Mouse (Mus musculus): ENCODE results near the gene Ppm1n. TPM values are rescaled to one million over a fixed set of nuclear protein-coding genes. Genes with fewer than 3 reads are reported as not detected.
A peak's percentile ranks its signal among the peaks of the same experiment; 100 is the strongest.

The Ppm1n gene
- polyA plus RNA-seq, 1 experiment from 2014 or later: 0.14 TPM

DNA sequence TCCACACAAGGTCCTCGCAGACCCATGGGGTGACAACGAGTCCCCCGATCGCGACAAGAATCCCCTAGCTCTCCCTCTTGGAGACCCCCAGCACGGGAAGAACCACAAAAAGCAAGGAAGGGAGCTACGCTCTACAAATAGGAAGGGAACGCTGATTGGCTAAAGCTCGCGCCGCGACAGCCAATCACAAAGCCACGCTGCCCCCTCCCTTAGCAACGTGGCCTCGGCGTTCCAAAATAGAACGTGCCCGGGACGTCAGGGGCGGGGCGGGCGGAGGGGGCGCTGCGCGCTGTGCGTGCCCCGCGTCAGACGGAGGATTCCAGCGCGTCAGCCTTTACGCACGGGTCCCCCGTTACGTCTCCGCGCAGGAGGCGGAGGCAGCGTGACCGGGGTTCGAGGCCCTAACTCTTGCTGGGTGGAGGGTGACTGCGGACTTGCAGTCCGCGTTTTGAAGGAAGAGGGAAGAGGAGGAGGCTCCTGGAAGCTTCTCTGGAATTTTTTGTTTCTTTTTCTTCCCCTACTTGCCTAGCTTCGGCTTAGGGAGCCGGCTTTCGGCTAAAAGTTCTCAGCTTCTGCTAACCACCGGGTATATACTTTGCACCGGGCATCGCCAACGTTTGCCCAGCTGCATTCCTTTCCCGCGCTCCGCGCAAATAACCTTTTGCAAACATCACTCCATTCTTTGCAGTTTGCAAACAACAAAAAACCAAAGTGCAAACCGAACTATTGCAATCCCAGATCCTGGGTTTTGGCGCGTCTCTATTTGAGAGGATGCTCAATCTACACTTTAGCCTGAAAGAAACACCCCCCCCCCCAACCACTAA, 28.8 kb upstream of the Ppm1n start:
- in situ Hi-C loops (cut with MboI; ENCODE audit: low pct_unique_long_range_greater_than_20kb): no loop called here
- ATAC-seq (peak; percentile 29), DNase-seq (ENCODE audit: low read depth, low spot score) (no peak)
- TF ChIP-seq CTCF (IDR thresholded peaks at IDR 0.05): no peak
- ChIA-PET POLR2A (interaction anchor here (0.7 to 1.4 kb wide), 6 partner anchors 12 to 79 kb away, joined by 3 to 5 read pairs (median 4); no protein-coding TSS in a partner anchor), CTCF (interaction anchor here (0.8 to 1.6 kb wide), 3 partner anchors 8 to 35 kb away, joined by 3 to 5 read pairs (median 4); no protein-coding TSS in a partner anchor)
- H3K27me3 ChIP-seq: no peaks in the 10 kb centered on the region

GRCm38 (mm10) chr7:19307739-19308453, 28.0 kb upstream of the Ppm1n start:
- H3K27me3 ChIP-seq: no peaks in the 10 kb centered on the region
- ChIA-PET CTCF (interaction anchor here (1.3 to 1.6 kb wide), 2 partner anchors 30 to 35 kb away, joined by 3 to 5 read pairs; no protein-coding TSS in a partner anchor), POLR2A (interaction anchor here (0.7 to 1.4 kb wide), 5 partner anchors 12 to 79 kb away, joined by 3 to 5 read pairs (median 4); no protein-coding TSS in a partner anchor)
- no peak for DNase-seq (ENCODE audit: low read depth, low spot score)
- in situ Hi-C loops (cut with MboI; ENCODE audit: low pct_unique_long_range_greater_than_20kb): no loop called here
- TF ChIP-seq CTCF (IDR thresholded peaks at IDR 0.05): no peak
- peak; percentile 36 for ATAC-seq

GRCm38 (mm10) chr7:19306819-19307738, 27.2 kb upstream of the Ppm1n start:
- DNase-seq (ENCODE audit: low read depth, low spot score) (no peak), ATAC-seq (no peak)
- ChIA-PET CTCF (interaction anchor here (1.6 kb wide), 1 partner anchor 36 kb away, joined by 8 read pairs; no protein-coding TSS in a partner anchor), POLR2A (no interaction called here)
- no peak for TF ChIP-seq CTCF (IDR thresholded peaks at IDR 0.05)
- no peaks in the 10 kb centered on the region for H3K27me3 ChIP-seq
- in situ Hi-C loops (cut with MboI; ENCODE audit: low pct_unique_long_range_greater_than_20kb): no loop called here

DNA sequence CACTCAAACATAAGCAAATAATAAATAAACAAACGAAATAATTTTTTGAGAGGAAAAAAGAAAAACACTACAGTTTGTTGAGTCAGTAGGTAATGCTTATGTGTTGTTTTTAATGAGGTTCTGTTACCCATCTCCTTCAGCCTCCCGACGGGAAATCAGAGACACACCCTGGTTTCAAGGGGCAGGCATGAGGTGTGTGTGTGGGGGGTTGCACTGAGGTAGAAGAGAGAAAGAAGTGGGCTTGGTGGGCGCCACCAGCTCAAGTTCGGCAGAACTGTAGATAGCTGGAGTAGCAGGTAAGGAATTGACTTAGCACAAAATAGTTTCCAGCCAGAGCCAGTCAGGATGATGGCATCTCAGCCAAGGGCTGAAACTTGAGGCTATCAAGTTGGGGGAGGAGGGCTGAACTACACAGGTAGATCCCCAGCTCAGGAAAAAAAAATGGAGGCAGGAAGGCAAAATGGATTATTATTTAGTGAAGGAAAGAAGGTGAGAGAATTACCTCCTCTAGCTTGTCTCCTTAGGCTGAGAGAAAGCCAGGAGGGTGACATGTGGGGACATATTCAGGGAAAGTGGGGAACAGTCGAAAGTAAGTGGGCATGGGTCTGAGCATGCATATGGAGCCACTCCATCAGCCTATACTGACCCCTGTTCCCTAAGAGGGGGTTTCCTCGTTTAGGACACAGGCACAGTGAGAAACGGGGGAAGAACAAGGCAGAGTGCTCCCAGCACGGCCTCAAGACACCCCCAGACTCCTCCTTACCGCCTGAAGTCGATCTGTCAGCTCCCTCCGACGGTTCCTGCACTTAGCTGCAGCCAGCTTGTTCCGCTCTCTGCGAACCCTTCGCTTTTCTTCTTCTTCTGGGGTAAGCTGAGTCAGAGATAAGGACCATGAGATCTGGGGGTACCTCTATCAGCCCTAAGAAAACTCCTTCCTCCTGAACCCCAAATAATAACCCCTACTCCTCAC, 26.2 kb upstream of the Ppm1n start:
- ATAC-seq: no peak
- CTCF ChIA-PET: interaction anchor here (1.6 to 4.0 kb wide), 2 partner anchors 37 kb away, joined by 8 to 24 read pairs; no protein-coding TSS in a partner anchor
- TF ChIP-seq CTCF (IDR thresholded peaks at IDR 0.05): no peak
- DNase-seq (ENCODE audit: low read depth, low spot score): no peak
- H3K27me3 ChIP-seq: no peaks in the 10 kb centered on the region
- in situ Hi-C loops (cut with MboI; ENCODE audit: low pct_unique_long_range_greater_than_20kb): no loop called here
- POLR2A ChIA-PET: no interaction called here

GRCm38 (mm10) chr7:19305413-19305735, 25.5 kb upstream of the Ppm1n start:
- ATAC-seq: no peak
- DNase-seq (ENCODE audit: low read depth, low spot score): no peak
- POLR2A ChIA-PET: no interaction called here
- CTCF ChIA-PET: interaction anchor here (4.0 kb wide), 1 partner anchor 37 kb away, joined by 24 read pairs; no protein-coding TSS in a partner anchor
- H3K27me3 ChIP-seq: no peaks in the 10 kb centered on the region
- in situ Hi-C loops (cut with MboI; ENCODE audit: low pct_unique_long_range_greater_than_20kb): no loop called here
- no peak for TF ChIP-seq CTCF (IDR thresholded peaks at IDR 0.05)

- CTCF ChIA-PET: interaction anchor here (1.0 to 4.0 kb wide), 3 partner anchors 12 to 38 kb away, joined by 3 to 24 read pairs (median 3); no protein-coding TSS in a partner anchor
- in situ Hi-C loops (cut with MboI; ENCODE audit: low pct_unique_long_range_greater_than_20kb): loop anchor here (5.0 kb wide), 1 partner anchor 38 kb away; the partner anchor contains the start of gene Ercc1
Measured at GRCm38 (mm10) chr7:19304501-19305412, 24.9 kb upstream of the Ppm1n start.

GRCm38 (mm10) chr7:19303770-19304169, 23.9 kb upstream of the Ppm1n start:
- no peak for ATAC-seq
- POLR2A ChIA-PET: no interaction called here
- CTCF ChIA-PET: interaction anchor here (1.0 to 4.0 kb wide), 3 partner anchors 13 to 39 kb away, joined by 3 to 24 read pairs (median 3); no protein-coding TSS in a partner anchor
- TF ChIP-seq CTCF (IDR thresholded peaks at IDR 0.05): no peak
- no peak for DNase-seq (ENCODE audit: low read depth, low spot score)
- in situ Hi-C loops (cut with MboI; ENCODE audit: low pct_unique_long_range_greater_than_20kb): loop anchor here (5.0 kb wide), 1 partner anchor 39 kb away; the partner anchor contains the start of gene Ercc1
- no peaks in the 10 kb centered on the region for H3K27me3 ChIP-seq

More at GRCm38 (mm10) chr7:19304501-19305412, 24.9 kb upstream of the Ppm1n start:
- TF ChIP-seq CTCF (IDR thresholded peaks at IDR 0.05): no peak
- DNase-seq (ENCODE audit: low read depth, low spot score): no peak
- ATAC-seq: no peak
- POLR2A ChIA-PET: interaction anchor here (0.6 kb wide), 1 partner anchor 28 kb away, joined by 3 read pairs; no protein-coding TSS in a partner anchor
- H3K27me3 ChIP-seq: no peaks in the 10 kb centered on the region

DNA sequence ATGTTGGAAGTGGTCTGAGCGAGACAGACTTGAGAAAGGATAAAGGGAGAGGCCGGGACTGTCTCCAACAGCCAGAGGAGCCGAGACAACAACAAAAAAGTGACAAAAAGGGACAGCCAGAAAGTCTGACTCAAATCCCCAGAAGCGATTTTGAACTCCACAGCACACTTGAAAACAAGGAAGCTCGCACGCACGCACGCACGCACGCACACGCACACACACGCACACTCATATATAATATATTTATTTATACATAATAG, 23.1 kb upstream of the Ppm1n start:
- TF ChIP-seq CTCF (IDR thresholded peaks at IDR 0.05): no peak
- DNase-seq (ENCODE audit: low read depth, low spot score) (no peak), ATAC-seq (no peak)
- no peaks in the 10 kb centered on the region for H3K27me3 ChIP-seq
- POLR2A ChIA-PET: no interaction called here
- in situ Hi-C loops (cut with MboI; ENCODE audit: low pct_unique_long_range_greater_than_20kb): loop anchor here (5.0 kb wide), 1 partner anchor 39 kb away; the partner anchor contains the start of gene Ercc1
- CTCF ChIA-PET: interaction anchor here (3.2 to 4.0 kb wide), 2 partner anchors 40 to 60 kb away, joined by 24 to 26 read pairs; no protein-coding TSS in a partner anchor

Data from Patski (cell line).